Mouse (Mus musculus) embryonic facial prominence, embryonic 11.5 days (tissue): ENCODE measurements around the gene Cadm1. TPM values are rescaled to one million over a fixed set of nuclear protein-coding genes. Genes with fewer than 3 reads are reported as not detected.

Experiments used
- ATAC-seq: fragments of 200-750 bp; cut with Nextera tagmentation; replicated peaks from 2 replicates; pipeline ENCODE4 v1.8.0; 2017; ENCODE audit warnings: low read depth; ENCODE audit not compliant: insufficient number of reproducible peaks, low FRiP score, low TSS enrichment
- DNase-seq: peaks from one replicate; pipeline ENCODE4 v3.0.0-alpha.2; 2015; ENCODE audit warnings: low spot score
- H3K27ac ChIP-seq: fragments of 300-500 bp; sonication (generic); replicated peaks from 2 replicates; pipeline ENCODE4 v1.5.1; 2014; ENCODE audit warnings: mild to moderate bottlenecking, low read depth, low read length, control low read depth
- H3K27me3 ChIP-seq: fragments of 300-500 bp; sonication (generic); 2 replicates; pipeline ENCODE4 v1.6.1; 2014; ENCODE audit warnings: mild to moderate bottlenecking, low read length, moderate library complexity, mixed read lengths; ENCODE audit not compliant: control insufficient read depth, insufficient read depth
- H3K36me3 ChIP-seq: fragments of 300-500 bp; sonication (generic); replicated peaks from 2 replicates; pipeline ENCODE4 v1.6.1; 2014; ENCODE audit warnings: low read depth, mild to moderate bottlenecking, low read length, moderate library complexity, mixed read lengths; ENCODE audit not compliant: control insufficient read depth, insufficient read depth
- H3K4me1 ChIP-seq: fragments of 300-500 bp; sonication (generic); 2 replicates; pipeline ENCODE4 v1.6.1; 2014; ENCODE audit warnings: low read length, mixed read lengths; ENCODE audit not compliant: control insufficient read depth, insufficient read depth
- H3K4me2 ChIP-seq: fragments of 300-500 bp; sonication (generic); 2 replicates; pipeline ENCODE4 v1.6.1; 2014; ENCODE audit warnings: low read depth, mild to moderate bottlenecking, control low read depth, low read length, moderate library complexity
- H3K4me3 ChIP-seq: fragments of 300-500 bp; sonication (generic); 2 replicates; pipeline ENCODE4 v1.5.1; 2014; ENCODE audit warnings: low read depth, low read length, control low read depth
- H3K9ac ChIP-seq: fragments of 300-500 bp; sonication (generic); replicated peaks from 2 replicates; pipeline ENCODE4 v1.6.1; 2014; ENCODE audit warnings: mild to moderate bottlenecking, control low read depth, low read length
- H3K9me3 ChIP-seq: fragments of 300-500 bp; sonication (generic); replicated peaks from 2 replicates; pipeline ENCODE4 v1.6.1; 2016; ENCODE audit warnings: mild to moderate bottlenecking, low read length, inconsistent platforms, mixed read lengths; ENCODE audit not compliant: control insufficient read depth
- WGBS: fragments of 180-500 bp; shearing (Covaris S2); extraction: QIAGEN DNeasy Blood & Tissue Kit; methylation state at CpG from one replicate; pipeline ENCODE4 v1.1.7; 2014; 5-methylcytosine and 5-hydroxymethylcytosine counted together
- polyA plus RNA-seq: library from polyadenylated mRNA; unstranded; fragments of >200 nt; fragmentation: Nextera tagmentation; extraction: Ambion mirVana; gene quantifications from 2 replicates; pipeline ENCODE4 v1.2.1, GENCODE M21; 2014

Gene Cadm1
- polyA plus RNA-seq, 1 experiment from 2014 or later: 99.3 TPM

DNA sequence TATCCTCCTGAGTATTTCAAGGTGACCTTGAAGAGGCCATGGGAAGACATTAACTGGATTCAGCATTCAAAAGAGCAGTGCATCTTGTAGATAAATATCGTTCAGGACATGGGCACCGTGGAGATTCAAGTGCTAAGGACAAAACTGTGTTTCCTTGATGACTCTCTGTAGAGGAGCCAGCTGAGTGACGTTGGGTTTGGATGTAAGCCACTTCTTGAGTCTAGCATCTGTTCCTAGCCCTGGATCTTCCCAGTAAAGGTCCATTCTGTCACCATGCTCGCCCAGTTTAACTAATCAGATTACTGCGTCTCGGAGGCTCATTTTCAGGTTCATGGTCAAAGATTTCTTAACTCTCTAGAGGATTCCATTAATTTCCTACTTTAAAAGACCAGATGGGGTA is 85.1 kb downstream of the Cadm1 start:
- no peak for ATAC-seq
- Histone ChIP-seq H3K9ac (no peak overlapping the region), H3K4me2 (no peak overlapping the region), H3K9me3 (no peaks in the 10 kb centered on the region), H3K4me1 (no peaks in the 10 kb centered on the region), H3K4me3 (no peak overlapping the region), H3K36me3 (no peaks in the 10 kb centered on the region), H3K27me3 (no peaks in the 10 kb centered on the region), H3K27ac (no peak overlapping the region)
- 75% methylated on average over 6 of the region's 6 CpGs for WGBS
- no peak for DNase-seq

DNA sequence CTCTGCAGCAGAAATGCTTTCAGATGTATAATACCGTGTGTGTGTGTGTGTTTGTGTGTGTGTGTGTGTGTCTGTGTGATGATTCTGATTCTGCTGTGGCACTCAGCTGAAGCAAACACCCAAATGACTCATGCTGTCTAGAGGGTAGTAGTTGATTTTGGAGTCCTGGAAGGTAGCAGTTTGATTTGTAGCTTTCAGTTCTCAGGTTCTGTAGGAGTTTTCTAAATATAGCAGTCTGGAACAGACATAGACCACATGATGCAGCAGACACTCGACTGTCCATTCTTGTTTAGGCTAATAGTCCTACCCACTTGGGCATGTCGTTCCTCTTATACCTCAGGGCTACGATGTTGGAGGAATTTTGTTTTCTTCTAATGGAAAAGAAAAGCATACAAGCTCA is 86.4 kb downstream of the Cadm1 start:
- H3K27me3 ChIP-seq: no peaks in the 10 kb centered on the region
- no peaks in the 10 kb centered on the region for H3K36me3 ChIP-seq
- DNase-seq (no peak), ATAC-seq (no peak)
- WGBS: 67% methylated on average over 4 of the region's 4 CpGs
- no peaks in the 10 kb centered on the region for H3K9me3 ChIP-seq
- no peaks in the 10 kb centered on the region for H3K4me1 ChIP-seq
- no peak overlapping the region for H3K9ac ChIP-seq
- H3K4me3 ChIP-seq: no peak overlapping the region
- no peak overlapping the region for H3K4me2 ChIP-seq
- no peak overlapping the region for H3K27ac ChIP-seq

DNA sequence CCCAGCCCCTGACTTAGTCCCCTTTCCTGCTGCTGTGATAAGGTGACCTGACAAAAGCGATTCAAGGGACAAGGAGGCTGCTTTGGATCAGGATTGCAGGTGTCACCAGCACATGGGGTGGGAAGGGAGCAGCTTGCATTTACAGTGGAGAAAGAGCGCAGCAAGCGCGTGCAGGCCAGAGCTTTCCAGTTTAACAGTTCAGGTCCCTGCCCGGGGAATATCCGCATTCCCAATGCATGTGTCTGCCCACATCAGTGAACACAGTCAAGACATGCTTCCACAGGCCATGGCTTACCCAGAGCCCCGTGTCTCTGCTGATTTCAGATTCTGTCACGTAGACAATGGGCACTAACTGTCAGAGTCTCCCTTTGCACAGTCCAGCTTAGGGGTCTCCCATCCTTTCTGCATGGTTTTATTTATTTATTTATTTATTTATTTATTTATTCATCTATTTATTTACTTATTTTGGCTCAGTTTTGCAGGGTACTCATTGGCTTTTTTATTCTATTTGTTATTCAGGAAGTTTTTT is 89.6 kb downstream of the Cadm1 start:
- Histone ChIP-seq H3K27me3 (no peaks in the 10 kb centered on the region), H3K27ac (no peak overlapping the region), H3K4me3 (no peak overlapping the region), H3K4me2 (no peak overlapping the region), H3K4me1 (no peaks in the 10 kb centered on the region), H3K9ac (no peak overlapping the region), H3K36me3 (no peaks in the 10 kb centered on the region), H3K9me3 (no peaks in the 10 kb centered on the region)
- 78% methylated on average over 8 of the region's 8 CpGs for WGBS
- ATAC-seq: no peak
- no peak for DNase-seq

DNA sequence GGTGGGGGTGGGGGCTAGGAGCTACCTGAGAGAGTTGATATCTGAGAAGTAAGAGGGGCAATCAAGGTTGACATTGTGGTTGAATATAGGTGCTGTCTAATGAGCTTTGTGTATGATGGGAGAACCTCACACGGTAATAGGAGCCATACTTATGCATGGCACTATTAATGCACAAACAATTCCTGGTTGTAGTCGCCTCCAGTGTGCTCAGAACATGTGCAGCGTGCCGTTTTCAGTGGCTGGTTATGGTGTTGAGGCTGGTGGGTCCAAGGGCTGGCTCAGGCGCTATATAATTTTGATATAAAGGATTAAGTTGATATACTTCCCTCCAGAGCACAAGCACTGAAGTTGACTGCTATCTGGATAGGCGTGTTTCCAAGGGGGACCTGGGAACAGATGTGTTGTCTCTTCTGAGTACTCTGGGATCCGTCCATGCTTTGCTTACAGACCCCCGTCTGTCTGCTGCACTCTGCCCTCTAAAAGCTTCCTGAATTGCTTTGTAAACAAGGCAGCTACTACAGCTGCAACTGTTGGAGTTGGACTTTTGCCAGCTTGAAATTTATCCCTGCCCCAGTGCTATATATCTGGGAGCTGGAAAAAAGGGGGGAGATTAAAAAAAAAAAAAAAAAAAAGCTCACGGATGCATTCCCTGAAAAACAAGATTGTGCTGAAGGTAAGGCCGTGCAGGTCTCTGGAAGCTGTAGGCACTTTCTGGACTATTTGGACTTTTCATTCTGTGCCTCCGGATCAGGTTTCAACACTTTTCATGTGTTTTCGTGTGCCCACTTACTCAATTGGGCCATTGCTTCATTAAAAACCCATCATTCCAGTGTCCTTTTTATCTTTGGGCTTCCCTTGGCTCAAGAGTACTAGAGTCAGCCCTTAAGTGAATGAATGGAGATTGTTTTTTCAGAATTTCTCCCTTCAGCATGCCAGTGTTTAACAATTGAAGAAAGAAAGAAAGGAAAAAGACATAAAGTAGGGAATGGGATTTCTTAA is 93.8 kb downstream of the Cadm1 start:
- Histone ChIP-seq H3K36me3 (no peaks in the 10 kb centered on the region), H3K27me3 (no peaks in the 10 kb centered on the region), H3K27ac (no peak overlapping the region), H3K9me3 (no peaks in the 10 kb centered on the region), H3K9ac (no peak overlapping the region), H3K4me1 (no peaks in the 10 kb centered on the region), H3K4me3 (no peak overlapping the region), H3K4me2 (no peak overlapping the region)
- WGBS: 40% methylated on average over 12 of the region's 12 CpGs
- no peak for ATAC-seq
- peak; percentile 66 for DNase-seq

DNA sequence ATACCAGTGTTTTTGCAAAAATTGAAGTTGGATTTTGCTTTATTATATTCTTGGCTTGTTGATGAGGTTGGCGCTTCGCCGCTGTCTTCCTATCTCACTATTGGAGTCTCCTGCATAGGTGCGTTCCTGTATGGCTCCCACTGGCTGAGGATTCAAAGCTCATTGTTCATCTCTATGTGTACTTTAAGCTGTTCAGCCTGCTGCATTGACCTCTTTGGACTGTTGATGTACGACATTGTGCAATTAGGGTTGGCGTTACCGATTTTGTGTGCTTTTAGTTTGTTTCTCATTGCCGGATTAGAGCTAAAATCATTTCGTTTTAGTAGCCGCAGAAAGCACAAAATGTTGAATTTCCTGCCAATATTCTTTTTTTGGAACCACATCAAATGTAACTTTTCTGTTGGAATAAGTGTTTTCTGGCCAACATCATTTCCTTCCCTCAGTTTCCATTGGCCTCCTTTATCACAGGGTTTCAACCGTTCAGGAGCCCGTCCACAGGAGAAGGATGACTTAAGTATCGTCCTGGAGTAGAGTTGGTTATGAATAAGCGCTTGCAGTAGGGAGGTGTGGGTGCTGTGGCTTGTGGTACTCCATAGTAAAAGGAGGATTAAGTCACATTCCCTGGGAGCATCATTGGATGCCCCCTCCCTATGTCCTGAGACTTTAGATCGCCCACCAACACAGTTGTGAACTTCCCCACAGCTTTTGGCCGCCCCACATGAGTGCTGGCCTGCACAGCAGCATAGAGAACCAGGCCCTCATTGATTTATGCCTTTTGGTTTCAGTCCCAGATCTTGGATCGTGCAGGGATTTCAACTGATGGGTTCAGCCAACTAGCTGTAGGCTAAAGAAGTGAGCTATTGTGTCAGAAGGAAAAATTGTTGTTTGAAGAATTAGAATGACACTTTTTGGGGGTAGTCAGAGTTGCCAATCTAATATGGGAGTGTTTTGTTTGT is 94.9 kb downstream of the Cadm1 start:
- H3K9me3 ChIP-seq: no peaks in the 10 kb centered on the region
- H3K27me3 ChIP-seq: no peaks in the 10 kb centered on the region
- no peaks in the 10 kb centered on the region for H3K4me1 ChIP-seq
- H3K4me2 ChIP-seq: no peak overlapping the region
- 89% methylated on average over 17 of the region's 17 CpGs for WGBS
- DNase-seq (no peak), ATAC-seq (no peak)
- H3K36me3 ChIP-seq: no peaks in the 10 kb centered on the region
- no peak overlapping the region for H3K9ac ChIP-seq
- H3K4me3 ChIP-seq: no peak overlapping the region
- no peak overlapping the region for H3K27ac ChIP-seq

DNA sequence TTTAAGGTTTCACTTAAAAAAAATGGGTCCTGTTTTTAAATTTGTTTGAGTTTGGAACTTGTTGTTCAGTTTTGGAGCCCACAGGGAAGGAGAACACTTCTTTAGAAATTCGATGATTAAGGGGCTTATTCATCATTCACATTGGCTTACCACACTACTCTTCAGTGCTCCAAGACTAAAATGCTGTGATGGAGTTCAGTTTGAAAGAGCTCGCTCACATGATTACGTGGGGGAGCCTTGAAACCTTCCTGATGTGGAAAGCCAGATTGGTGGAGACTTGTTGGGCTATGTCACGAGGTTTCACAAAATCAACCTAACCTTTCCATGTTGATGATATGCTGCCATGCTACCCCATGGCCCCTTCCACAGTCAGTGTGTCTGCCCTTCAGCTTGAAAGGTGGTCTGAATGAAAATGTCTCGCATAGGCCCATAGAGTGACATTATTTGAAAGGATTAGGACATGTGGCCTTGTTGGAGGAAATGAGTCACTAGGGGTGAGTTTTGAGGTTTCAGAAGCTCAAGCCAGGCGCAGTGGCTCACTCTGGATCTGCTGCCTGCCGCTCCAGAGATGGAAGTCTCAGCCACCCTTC is 95.7 kb downstream of the Cadm1 start:
- ATAC-seq (no peak), DNase-seq (no peak)
- H3K27me3 ChIP-seq: no peaks in the 10 kb centered on the region
- H3K9ac ChIP-seq: no peak overlapping the region
- H3K27ac ChIP-seq: no peak overlapping the region
- no peaks in the 10 kb centered on the region for H3K36me3 ChIP-seq
- H3K4me2 ChIP-seq: no peak overlapping the region
- 83% methylated on average over 7 of the region's 7 CpGs for WGBS
- H3K9me3 ChIP-seq: no peaks in the 10 kb centered on the region
- H3K4me1 ChIP-seq: no peaks in the 10 kb centered on the region
- no peak overlapping the region for H3K4me3 ChIP-seq

DNA sequence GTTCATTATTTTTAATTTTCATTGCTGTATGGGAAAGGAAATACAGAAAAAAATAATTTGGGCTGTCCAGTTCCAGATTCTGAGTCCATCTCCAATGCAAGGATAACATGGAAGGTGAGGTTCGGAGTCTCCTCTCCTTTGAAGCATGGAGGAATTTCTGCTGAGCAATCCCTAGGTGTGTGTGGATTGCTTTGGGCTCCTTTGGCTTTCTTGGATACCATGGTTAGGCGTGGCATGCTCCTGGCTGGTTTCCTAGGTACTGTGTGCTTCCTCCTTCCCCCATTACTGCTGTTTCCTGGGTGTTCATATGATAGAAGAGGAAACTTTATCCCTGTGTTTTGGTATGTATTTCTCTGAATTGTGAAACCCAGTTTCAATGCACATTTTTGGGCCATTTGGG is 98.0 kb downstream of the Cadm1 start:
- DNase-seq (no peak), ATAC-seq (no peak)
- no peaks in the 10 kb centered on the region for H3K4me1 ChIP-seq
- no peaks in the 10 kb centered on the region for H3K36me3 ChIP-seq
- no peak overlapping the region for H3K4me2 ChIP-seq
- H3K9ac ChIP-seq: no peak overlapping the region
- no peaks in the 10 kb centered on the region for H3K27me3 ChIP-seq
- H3K27ac ChIP-seq: no peak overlapping the region
- H3K4me3 ChIP-seq: no peak overlapping the region
- WGBS: 89% methylated on average over 2 of the region's 2 CpGs
- H3K9me3 ChIP-seq: no peaks in the 10 kb centered on the region
